Mouse (Mus musculus): ENCODE measurements at regions not wholly inside any gene's neighbourhood (a gene's known extent, or its start where the extent isn't known, plus 50 kb on each side); places are given as distances from the start of the nearest gene placed in this dataset.

DNA sequence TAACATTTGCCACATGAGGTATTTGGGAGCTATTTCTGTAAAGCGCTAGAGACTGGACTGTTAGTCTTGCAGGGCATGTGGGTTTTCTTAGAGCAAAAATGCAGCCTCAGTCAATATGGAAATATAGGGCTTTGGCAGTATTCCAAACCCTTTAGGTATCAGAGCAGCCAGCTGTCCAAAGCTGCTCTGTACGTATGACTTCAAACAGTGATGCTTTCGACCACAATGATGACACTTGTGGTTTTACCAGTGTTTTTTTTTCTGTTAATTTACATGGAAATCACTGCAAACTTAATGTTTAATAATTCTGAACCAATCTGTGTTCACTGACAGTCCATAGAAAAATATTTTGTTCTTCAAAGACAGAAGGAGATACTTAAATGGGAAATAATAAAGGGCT, 743.0 kb downstream of the Brinp3 start:
- no peak for ATAC-seq (replicated peaks; ENCODE audit: poor library complexity, severe bottlenecking)

DNA sequence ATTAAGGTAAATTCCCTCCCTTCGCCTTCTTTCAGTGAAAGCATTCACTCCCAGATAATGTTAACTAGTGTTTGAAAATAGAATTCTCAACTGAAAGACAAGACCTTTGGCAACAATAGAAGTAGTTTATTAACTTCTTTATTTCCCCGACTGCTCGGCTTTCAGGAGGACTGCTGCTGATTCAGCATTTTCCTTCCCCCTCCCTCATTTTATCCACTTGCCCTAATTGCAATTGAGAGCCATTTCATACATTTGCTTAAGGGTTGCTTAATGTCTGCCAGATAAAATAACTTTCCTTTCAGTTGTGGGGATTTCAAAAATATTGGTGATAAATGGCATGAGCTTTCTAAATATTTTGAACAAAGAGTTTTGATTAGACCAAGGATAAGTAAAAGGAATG, 744.5 kb downstream of the Brinp3 start:
- ATAC-seq (replicated peaks; ENCODE audit: poor library complexity, severe bottlenecking), result no peak

DNA sequence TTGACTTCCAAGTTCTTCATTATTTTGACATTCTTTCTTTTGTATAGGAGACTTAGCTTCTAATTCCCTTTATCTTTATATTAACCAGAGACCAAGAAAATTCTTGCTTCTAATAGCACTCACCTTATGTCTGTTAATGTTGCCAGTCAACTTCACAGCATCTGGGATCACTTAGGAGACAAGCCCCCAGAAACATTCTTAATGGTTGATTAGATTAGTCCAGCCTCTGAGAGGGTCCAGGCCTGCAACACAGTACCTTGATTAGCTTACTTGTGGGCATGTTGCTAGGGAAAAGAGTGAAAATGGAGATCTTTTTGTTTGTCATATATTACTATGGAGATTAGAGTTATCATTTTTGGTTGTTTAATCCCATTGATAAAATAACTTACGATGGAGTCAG, 778.8 kb downstream of the Brinp3 start:
- no peak for ATAC-seq (replicated peaks; ENCODE audit: poor library complexity, severe bottlenecking)

DNA sequence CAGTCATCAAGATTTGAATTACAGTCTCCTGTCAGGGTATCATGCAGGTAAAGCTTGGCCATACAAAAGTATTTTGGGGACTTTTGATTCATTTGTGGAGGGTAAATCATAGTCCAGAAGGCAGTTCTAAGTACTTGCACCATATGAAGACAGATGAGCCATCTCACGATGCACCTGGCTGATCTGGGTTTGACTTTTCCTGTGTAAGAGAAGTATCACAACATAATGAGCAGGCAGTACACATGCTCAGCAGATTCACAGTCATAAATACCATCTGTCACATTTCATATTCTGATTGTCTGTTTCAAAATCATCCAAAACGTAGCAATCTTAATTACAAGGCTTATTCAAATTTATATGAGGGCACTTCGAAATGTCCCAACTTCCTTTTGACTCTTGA, 796.6 kb downstream of the Brinp3 start:
- no peak for ATAC-seq (replicated peaks; ENCODE audit: poor library complexity, severe bottlenecking)

DNA sequence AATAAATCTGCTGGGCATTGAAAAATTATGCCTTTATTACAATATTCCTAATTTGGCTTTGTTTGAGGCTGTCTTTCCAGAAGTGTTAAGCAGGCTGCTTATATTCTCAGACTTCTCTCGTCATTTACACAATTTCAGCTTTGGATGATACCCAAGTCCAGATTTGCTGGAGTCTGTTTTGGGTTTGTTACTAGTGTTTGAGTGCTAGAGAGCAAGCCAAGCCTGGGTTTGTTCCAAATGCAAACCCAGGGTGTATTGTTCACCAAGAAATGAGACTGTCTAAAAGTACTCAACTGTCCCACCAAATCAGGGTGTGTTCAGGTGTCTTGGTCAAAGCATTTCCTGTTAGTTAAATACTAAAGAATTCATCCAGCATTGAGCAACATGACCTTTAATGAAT, 814.7 kb downstream of the Brinp3 start:
- ATAC-seq (replicated peaks; ENCODE audit: poor library complexity, severe bottlenecking), result no peak

DNA sequence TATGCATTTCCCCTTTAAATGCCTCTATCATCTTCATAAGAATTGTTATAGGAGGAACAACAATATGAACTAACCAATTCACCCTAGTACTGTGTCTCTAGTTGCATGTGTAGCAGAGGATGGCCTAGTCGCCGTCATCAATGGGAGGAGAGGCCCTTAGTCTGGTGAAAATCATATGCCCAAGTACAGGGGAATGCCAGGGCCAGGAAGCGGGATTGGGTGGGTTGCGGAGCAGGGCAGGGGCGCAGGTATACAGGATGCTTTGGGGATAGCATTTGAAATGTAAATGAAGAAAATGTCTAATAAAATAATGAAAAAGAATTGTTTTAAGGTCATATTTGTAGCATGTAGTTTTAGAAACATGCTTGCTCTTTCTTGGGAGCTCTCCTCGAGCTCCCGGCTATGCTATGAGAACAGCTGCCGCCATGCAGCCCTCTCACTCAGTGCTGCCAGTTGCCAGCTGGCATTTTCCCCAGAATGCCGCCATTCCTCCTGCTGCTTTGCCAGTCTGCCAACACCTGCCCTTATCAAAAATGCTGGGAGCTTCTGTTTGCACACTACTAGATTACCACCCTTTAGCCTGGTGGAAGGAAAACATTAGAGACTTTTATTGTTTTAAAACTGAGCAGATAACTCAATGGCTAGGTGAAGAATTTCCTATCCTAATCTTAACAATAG, 848.9 kb downstream of the Brinp3 start:
- ATAC-seq (replicated peaks; ENCODE audit: poor library complexity, severe bottlenecking), result no peak

DNA sequence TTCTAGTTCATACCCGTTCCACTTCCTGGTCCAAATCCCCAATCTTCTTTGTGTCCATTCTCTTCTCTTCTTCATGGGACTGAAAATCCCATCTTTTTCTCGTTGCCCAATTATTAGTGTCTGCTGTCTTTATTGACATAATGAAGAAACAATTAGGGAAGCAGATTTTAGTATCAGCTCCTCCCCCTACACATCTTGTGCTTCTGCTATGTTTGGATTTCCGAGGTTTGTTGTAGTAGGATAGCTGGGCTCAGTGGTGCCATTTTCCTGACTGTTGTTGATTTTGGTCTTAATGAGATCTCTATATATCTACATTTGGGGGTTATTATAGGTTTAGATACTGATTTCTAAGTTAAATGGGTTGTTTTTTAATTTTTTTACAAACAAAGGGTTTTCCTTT, 849.5 kb downstream of the Brinp3 start:
- ATAC-seq (replicated peaks; ENCODE audit: poor library complexity, severe bottlenecking), result no peak
